Mouse (Mus musculus) layer of hippocampus, adult 18-20 months (tissue): ENCODE measurements around the gene Trf. TPM values are rescaled to one million over a fixed set of nuclear protein-coding genes. Genes with fewer than 3 reads are reported as not detected.
"Not testable (repeated sequence)": the region's sequence is repeated elsewhere in the genome, so short reads cannot be mapped to it uniquely, and the experiment has no call there.

Source experiments
- DNase-seq, 2 experiments: peaks; one replicate each; pipeline ENCODE4 v3.0.0; 2022; ENCODE audit warnings: low spot score in 2 of 2
- total RNA-seq, 2 experiments: library from RNA; stranded (reverse); gene quantifications; 2 replicates each; pipeline ENCODE4 v1.2.3; 2021

Gene Trf
- total RNA-seq, 2 experiments from 2014 or later, result 283 to 288 TPM

DNA sequence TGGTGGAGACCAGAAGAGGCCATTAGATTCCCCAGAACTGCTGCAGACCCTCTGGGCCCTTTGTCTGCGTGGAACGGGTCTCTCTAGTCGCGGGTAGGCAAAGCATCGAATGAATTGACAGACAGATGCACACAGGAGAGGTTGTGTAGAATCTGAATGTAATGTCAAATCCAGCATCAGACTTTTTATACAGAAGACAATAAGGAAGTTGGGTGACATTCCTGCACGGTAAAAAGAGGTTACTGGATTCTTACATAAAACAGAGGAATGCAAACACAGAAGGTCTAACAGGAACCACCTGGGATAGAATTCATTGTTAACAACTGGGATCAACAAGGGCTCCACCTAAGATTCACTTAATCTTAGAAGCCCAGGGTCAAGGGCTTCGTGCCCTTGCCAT, 75.1 kb downstream of the Trf start:
- DNase-seq, result not testable (repeated sequence)

GRCm38 (mm10) chr9:103154568-103154967, 75.7 kb downstream of the Trf start:
- DNase-seq, result no peak

Other genes starting within 250 kb of the Trf start
- gene Slco2a1, start 241.7 kb downstream of the Trf start, total RNA-seq, result 1 to 10 TPM; 2.1 to 2.2 TPM
- gene Rab6b, start 118.7 kb downstream of the Trf start, total RNA-seq, result 100 to 1,000 TPM; 431 to 437 TPM
- gene Srprb, start 28.3 kb downstream of the Trf start, total RNA-seq, result 10 to 100 TPM; 21.1 to 21.7 TPM
- 10 to 100 TPM; 11.5 TPM for gene Gm20425, start 137 bp downstream of the Trf start, total RNA-seq
- gene 1300017J02Rik, start 74.6 kb upstream of the Trf start, total RNA-seq, result 1 to 10 TPM in 1 of 2 experiments, not detected in 1; 1.1 TPM
- 10 to 100 TPM; 14.7 to 24.8 TPM for gene Topbp1, start 74.8 kb upstream of the Trf start, total RNA-seq
- gene Cdv3, start 135.4 kb upstream of the Trf start, total RNA-seq, result 10 to 100 TPM; 63.8 to 67.7 TPM
- gene Bfsp2, start 250.0 kb upstream of the Trf start, total RNA-seq, result 1 to 10 TPM; 3.8 to 5.9 TPM